Mouse (Mus musculus): ENCODE measurements at regions not wholly inside any gene's neighbourhood (a gene's known extent, or its start where the extent isn't known, plus 50 kb on each side); places are given as distances from the start of the nearest gene placed in this dataset.
"Not testable (repeated sequence)": the region's sequence is repeated elsewhere in the genome, so short reads cannot be mapped to it uniquely, and the experiment has no call there.

GRCm38 (mm10) chrX:33416321-33416720 is 103.1 kb downstream of the Btbd35f12 start:
- peak; percentile 8 for DNase-seq
- intact Hi-C loops (cut with DNase I) = not testable (repeated sequence)
